Mouse (Mus musculus) thymus, adult 2 months (tissue): ENCODE data around the gene B230217C12Rik. TPM values are rescaled to one million over a fixed set of nuclear protein-coding genes. Genes with fewer than 3 reads are reported as not detected.

ENCODE experiments used
- DNase-seq: peaks from one replicate; pipeline ENCODE4 v3.0.0; 2021
- H3K27ac ChIP-seq: fragments of 200-500 bp; 2 replicates; pipeline ENCODE4 v1.5.1; 2012; ENCODE audit warnings: low read length, control low read depth; ENCODE audit not compliant: control insufficient read depth, insufficient read depth
- H3K27me3 ChIP-seq: fragments of 200-500 bp; 2 replicates; pipeline ENCODE4 v1.6.1; 2012; ENCODE audit warnings: mild to moderate bottlenecking, low read length, moderate library complexity, mixed read lengths; ENCODE audit not compliant: control insufficient read depth, insufficient read depth
- H3K36me3 ChIP-seq: fragments of 200-500 bp; 2 replicates; pipeline ENCODE4 v1.6.1; 2012; ENCODE audit warnings: mild to moderate bottlenecking, low read length, moderate library complexity; ENCODE audit not compliant: control insufficient read depth, insufficient read depth
- H3K4me1 ChIP-seq: fragments of 200-500 bp; replicated peaks from 2 replicates; pipeline ENCODE4 v1.6.1; 2012; ENCODE audit warnings: low read length; ENCODE audit not compliant: control insufficient read depth, insufficient read depth
- H3K4me3 ChIP-seq: fragments of 200-500 bp; 2 replicates; pipeline ENCODE4 v1.5.1; 2012; ENCODE audit warnings: mild to moderate bottlenecking, low read length, control low read depth, moderate library complexity; ENCODE audit not compliant: control insufficient read depth, insufficient read depth
- CTCF ChIP-seq: fragments of 200-500 bp; IDR thresholded peaks from 2 replicates; pipeline ENCODE4 v1.5.1; 2012; ENCODE audit warnings: mild to moderate bottlenecking, control low read depth, low read length, moderate library complexity, borderline replicate concordance; ENCODE audit not compliant: control insufficient read depth, poor library complexity, insufficient read depth; ENCODE audit errors: extremely low read depth
- POLR2A ChIP-seq: fragments of 200-500 bp; IDR thresholded peaks from 2 replicates; pipeline ENCODE4 v1.6.1; 2012; ENCODE audit warnings: mild to moderate bottlenecking, low read length, control low read depth, moderate library complexity; ENCODE audit not compliant: control insufficient read depth, poor library complexity, insufficient read depth; ENCODE audit errors: extremely low read depth
- WGBS: fragments of 180-500 bp; shearing (Covaris S2); methylation state at CpG from one replicate; pipeline ENCODE4 v1.1.7; 2018; 5-methylcytosine and 5-hydroxymethylcytosine counted together
- polyA plus RNA-seq: library from polyadenylated mRNA; depleted of rRNA; stranded (reverse); fragments of >200 nt; gene quantifications from 2 replicates; pipeline ENCODE4 v1.2.3, GENCODE M21; 2012

B230217C12Rik gene
- polyA plus RNA-seq, 1 experiment = 6.2 TPM

GRCm38 (mm10) chr11:97813085-97813484 lies 27.5 kb upstream of the B230217C12Rik start:
- Histone ChIP-seq H3K4me1 (peaks cover 36% of the 10 kb centered on the region), H3K27ac (no peak overlapping the region), H3K36me3 (peaks cover 30% of the 10 kb centered on the region), H3K4me3 (no peak overlapping the region), H3K27me3 (no peaks in the 10 kb centered on the region)
- TF ChIP-seq CTCF (no peak), POLR2A (no peak)
- WGBS = 89% methylated on average over 7 of the region's 7 CpGs
- no peak for DNase-seq

GRCm38 (mm10) chr11:97813746-97814515 lies 26.6 kb upstream of the B230217C12Rik start:
- 85% methylated on average over 17 of the region's 17 CpGs for WGBS
- DNase-seq = no peak
- Histone ChIP-seq H3K4me1 (peaks cover 31% of the 10 kb centered on the region), H3K27me3 (no peaks in the 10 kb centered on the region), H3K4me3 (no peak overlapping the region), H3K36me3 (peaks cover 32% of the 10 kb centered on the region), H3K27ac (no peak overlapping the region)
- no peak for TF ChIP-seq CTCF
- TF ChIP-seq POLR2A = no peak

GRCm38 (mm10) chr11:97815736-97816135 lies 24.8 kb upstream of the B230217C12Rik start:
- DNase-seq = no peak
- WGBS = 96% methylated on average over 11 of the region's 11 CpGs

GRCm38 (mm10) chr11:97816176-97816575 lies 24.4 kb upstream of the B230217C12Rik start:
- peaks cover 12% of the 10 kb centered on the region for H3K4me1 ChIP-seq
- no peak for DNase-seq
- TF ChIP-seq POLR2A (no peak), CTCF (no peak)
- no peak overlapping the region for H3K4me3 ChIP-seq
- peaks cover 32% of the 10 kb centered on the region for H3K36me3 ChIP-seq
- H3K27ac ChIP-seq = no peak overlapping the region
- 89% methylated on average over 5 of the region's 5 CpGs for WGBS
- no peaks in the 10 kb centered on the region for H3K27me3 ChIP-seq

More at GRCm38 (mm10) chr11:97815736-97816135, 24.8 kb upstream of the B230217C12Rik start:
- H3K27me3 ChIP-seq = no peaks in the 10 kb centered on the region
- H3K4me1 ChIP-seq = peaks cover 16% of the 10 kb centered on the region
- H3K27ac ChIP-seq = no peak overlapping the region
- no peak for TF ChIP-seq CTCF
- TF ChIP-seq POLR2A = no peak
- H3K36me3 ChIP-seq = peaks cover 32% of the 10 kb centered on the region
- no peak overlapping the region for H3K4me3 ChIP-seq

- H3K27me3 ChIP-seq = no peaks in the 10 kb centered on the region
Observed at GRCm38 (mm10) chr11:97816916-97817315, 23.7 kb upstream of the B230217C12Rik start.

GRCm38 (mm10) chr11:97817379-97817778 lies 23.2 kb upstream of the B230217C12Rik start:
- peaks cover 8% of the 10 kb centered on the region for H3K4me1 ChIP-seq
- no peak overlapping the region for H3K4me3 ChIP-seq
- DNase-seq = no peak
- H3K27ac ChIP-seq = no peak overlapping the region
- no peak for TF ChIP-seq POLR2A
- no peak for TF ChIP-seq CTCF
- no peaks in the 10 kb centered on the region for H3K27me3 ChIP-seq
- H3K36me3 ChIP-seq = peaks cover 32% of the 10 kb centered on the region
- 78% methylated on average over 5 of the region's 5 CpGs for WGBS

More at GRCm38 (mm10) chr11:97816916-97817315, 23.7 kb upstream of the B230217C12Rik start:
- H3K4me1 ChIP-seq = peaks cover 8% of the 10 kb centered on the region
- H3K27ac ChIP-seq = no peak overlapping the region
- 87% methylated on average over 9 of the region's 9 CpGs for WGBS
- no peak for DNase-seq
- H3K4me3 ChIP-seq = no peak overlapping the region
- TF ChIP-seq CTCF = no peak
- TF ChIP-seq POLR2A = no peak
- peaks cover 32% of the 10 kb centered on the region for H3K36me3 ChIP-seq

- H3K4me3 ChIP-seq = no peak overlapping the region
- peaks cover 8% of the 10 kb centered on the region for H3K4me1 ChIP-seq
- 96% methylated on average over 6 of the region's 6 CpGs for WGBS
- no peak for DNase-seq
- H3K27me3 ChIP-seq = no peaks in the 10 kb centered on the region
- TF ChIP-seq POLR2A (no peak), CTCF (no peak)
- H3K36me3 ChIP-seq = peaks cover 32% of the 10 kb centered on the region
- no peak overlapping the region for H3K27ac ChIP-seq
Observed at GRCm38 (mm10) chr11:97818003-97818402, 22.6 kb upstream of the B230217C12Rik start.
